Mouse (Mus musculus) embryonic facial prominence, embryonic 15.5 days (tissue): ENCODE results near the gene Ces1a. TPM values are rescaled to one million over a fixed set of nuclear protein-coding genes. Genes with fewer than 3 reads are reported as not detected.

Source experiments
- ATAC-seq: fragments of 200-750 bp; cut with Nextera tagmentation; 2 replicates; pipeline ENCODE4 v1.8.0; 2017; ENCODE audit warnings: low read depth, moderate TSS enrichment; ENCODE audit not compliant: insufficient number of reproducible peaks, low FRiP score, low TSS enrichment
- H3K27ac ChIP-seq: fragments of 300-500 bp; sonication (generic); replicated peaks from 2 replicates; pipeline ENCODE4 v1.5.1; 2015; ENCODE audit warnings: mild to moderate bottlenecking, inconsistent platforms
- H3K27me3 ChIP-seq: fragments of 300-500 bp; sonication (generic); 2 replicates; pipeline ENCODE4 v1.6.1; 2015; ENCODE audit warnings: inconsistent platforms
- H3K36me3 ChIP-seq: fragments of 300-500 bp; sonication (generic); 2 replicates; pipeline ENCODE4 v1.6.1; 2015; ENCODE audit warnings: mild to moderate bottlenecking, inconsistent platforms
- H3K4me1 ChIP-seq: fragments of 300-500 bp; sonication (generic); 2 replicates; pipeline ENCODE4 v1.6.1; 2015; ENCODE audit warnings: inconsistent platforms
- H3K4me2 ChIP-seq: fragments of 300-500 bp; sonication (generic); replicated peaks from 2 replicates; pipeline ENCODE4 v1.6.1; 2015; ENCODE audit warnings: mild to moderate bottlenecking, inconsistent platforms
- H3K4me3 ChIP-seq: fragments of 300-500 bp; sonication (generic); replicated peaks from 2 replicates; pipeline ENCODE4 v1.5.1; 2015; ENCODE audit warnings: mild to moderate bottlenecking, inconsistent platforms
- H3K9ac ChIP-seq: fragments of 300-500 bp; sonication (generic); 2 replicates; pipeline ENCODE4 v1.6.1; 2015; ENCODE audit warnings: inconsistent platforms
- H3K9me3 ChIP-seq: fragments of 300-500 bp; sonication (generic); replicated peaks from 2 replicates; pipeline ENCODE4 v1.6.1; 2016; ENCODE audit warnings: inconsistent platforms
- WGBS: fragments of 180-500 bp; shearing (Covaris S2); methylation state at CpG from one replicate; pipeline ENCODE4 v1.1.7; 2015; 5-methylcytosine and 5-hydroxymethylcytosine counted together
- polyA plus RNA-seq: library from polyadenylated mRNA; unstranded; fragments of >200 nt; fragmentation: Nextera tagmentation; extraction: Ambion mirVana; gene quantifications from 2 replicates; pipeline ENCODE4 v1.2.1, GENCODE M21; 2015

The Ces1a gene
- polyA plus RNA-seq, 1 experiment from 2014 or later = 0.16 TPM

GRCm38 (mm10) chr8:93043083-93043482 is 4.9 kb downstream of the Ces1a start:
- Histone ChIP-seq H3K9ac (no peak overlapping the region), H3K27ac (no peak overlapping the region), H3K4me1 (no peaks in the 10 kb centered on the region), H3K27me3 (no peaks in the 10 kb centered on the region), H3K4me3 (no peak overlapping the region), H3K4me2 (no peak overlapping the region), H3K36me3 (no peaks in the 10 kb centered on the region), H3K9me3 (no peaks in the 10 kb centered on the region)
- ATAC-seq = no peak
- WGBS = 24% methylated on average over 1 of the region's 1 CpGs

DNA sequence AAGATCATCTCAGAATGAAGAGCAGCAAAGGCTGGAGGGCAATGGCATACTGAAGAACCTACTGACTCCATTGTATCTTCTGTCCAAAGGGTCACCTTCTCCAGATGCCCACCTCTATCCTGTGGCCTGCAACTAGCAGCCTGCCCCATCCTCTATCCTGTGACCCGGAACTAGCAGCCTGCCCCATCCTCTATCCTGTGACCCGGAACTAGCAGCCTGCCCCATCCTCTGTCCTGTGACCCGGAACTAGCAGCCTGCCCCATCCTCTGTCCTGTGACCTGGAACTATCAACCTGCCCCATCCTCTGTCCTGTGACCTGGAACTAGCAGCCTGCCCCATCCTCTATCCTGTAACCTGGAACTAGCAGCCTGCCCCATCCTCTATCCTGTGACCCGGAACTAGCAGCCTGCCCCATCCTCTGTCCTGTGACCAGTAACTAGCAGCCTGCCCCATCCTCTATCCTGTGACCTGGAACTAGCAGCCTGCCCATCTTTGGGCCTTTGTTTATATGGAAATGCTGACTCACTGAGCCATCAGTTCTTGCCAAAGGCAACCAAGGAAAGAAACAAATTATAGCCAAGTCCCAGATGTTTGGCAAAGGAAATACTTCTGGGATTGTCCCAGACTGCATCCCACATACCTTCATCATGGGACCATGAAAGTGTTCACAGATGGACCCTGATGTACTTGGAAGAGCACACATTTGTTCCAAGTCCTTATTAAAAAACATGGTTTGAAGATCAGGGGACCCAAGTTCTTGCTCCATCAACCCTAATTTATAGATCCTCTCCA is 7.0 kb downstream of the Ces1a start:
- Histone ChIP-seq H3K4me2 (no peak overlapping the region), H3K4me1 (no peaks in the 10 kb centered on the region), H3K9me3 (no peaks in the 10 kb centered on the region), H3K4me3 (no peak overlapping the region), H3K9ac (no peak overlapping the region), H3K27ac (0 out of 2 replicates have a peak overlapping the region, but pooled peaks have one; percentile 3), H3K27me3 (no peaks in the 10 kb centered on the region), H3K36me3 (no peaks in the 10 kb centered on the region)
- peak; percentile 60; the same call in 1 of the 2 replicates for ATAC-seq
- WGBS = 77% methylated on average over 4 of the region's 4 CpGs

GRCm38 (mm10) chr8:93040256-93040655 is 7.7 kb downstream of the Ces1a start:
- H3K4me3 ChIP-seq = no peak overlapping the region
- 38% methylated on average over 2 of the region's 2 CpGs for WGBS
- no peaks in the 10 kb centered on the region for H3K27me3 ChIP-seq
- H3K4me1 ChIP-seq = no peaks in the 10 kb centered on the region
- H3K27ac ChIP-seq = 0 out of 2 replicates have a peak overlapping the region, but pooled peaks have one; percentile 3
- H3K36me3 ChIP-seq = no peaks in the 10 kb centered on the region
- no peak for ATAC-seq
- no peak overlapping the region for H3K4me2 ChIP-seq
- H3K9ac ChIP-seq = no peak overlapping the region
- no peaks in the 10 kb centered on the region for H3K9me3 ChIP-seq

GRCm38 (mm10) chr8:93038831-93039230 is 9.2 kb downstream of the Ces1a start:
- WGBS = 13% methylated on average over 2 of the region's 2 CpGs
- H3K27ac ChIP-seq = no peak overlapping the region
- H3K36me3 ChIP-seq = no peaks in the 10 kb centered on the region
- no peak overlapping the region for H3K4me2 ChIP-seq
- no peak overlapping the region for H3K9ac ChIP-seq
- no peaks in the 10 kb centered on the region for H3K4me1 ChIP-seq
- no peaks in the 10 kb centered on the region for H3K27me3 ChIP-seq
- no peaks in the 10 kb centered on the region for H3K9me3 ChIP-seq
- no peak for ATAC-seq
- H3K4me3 ChIP-seq = no peak overlapping the region

DNA sequence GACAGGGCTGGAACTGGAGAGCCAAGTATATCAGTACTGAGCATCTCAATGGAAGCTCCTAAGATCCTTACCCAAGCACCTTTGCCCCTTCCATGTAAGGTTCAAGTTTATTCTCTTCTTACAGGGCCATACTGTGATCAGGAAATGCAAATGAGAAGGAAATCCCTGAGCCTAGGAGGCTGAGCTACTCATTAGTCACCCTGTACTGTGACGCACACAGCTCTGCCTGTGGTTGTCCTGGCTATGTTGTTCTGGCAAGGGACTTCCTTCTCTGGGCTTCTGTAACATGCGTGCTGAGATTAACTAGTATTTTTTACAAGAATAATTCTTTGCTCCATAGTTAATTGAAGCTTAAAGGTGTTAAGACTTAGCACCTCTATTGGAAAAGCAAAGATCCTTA is 17.3 kb downstream of the Ces1a start:
- H3K27ac ChIP-seq = no peak overlapping the region
- no peak overlapping the region for H3K9ac ChIP-seq
- H3K36me3 ChIP-seq = no peaks in the 10 kb centered on the region
- H3K9me3 ChIP-seq = no peaks in the 10 kb centered on the region
- H3K4me2 ChIP-seq = no peak overlapping the region
- H3K27me3 ChIP-seq = no peaks in the 10 kb centered on the region
- H3K4me1 ChIP-seq = no peaks in the 10 kb centered on the region
- no peak for ATAC-seq
- 77% methylated on average over 2 of the region's 2 CpGs for WGBS
- H3K4me3 ChIP-seq = no peak overlapping the region

GRCm38 (mm10) chr8:93021738-93022137 is 26.3 kb downstream of the Ces1a start:
- WGBS = 61% methylated on average over 5 of the region's 5 CpGs
- no peaks in the 10 kb centered on the region for H3K36me3 ChIP-seq
- H3K4me1 ChIP-seq = no peaks in the 10 kb centered on the region
- no peak for ATAC-seq
- no peaks in the 10 kb centered on the region for H3K9me3 ChIP-seq
- no peak overlapping the region for H3K4me2 ChIP-seq
- H3K27me3 ChIP-seq = no peaks in the 10 kb centered on the region
- no peak overlapping the region for H3K9ac ChIP-seq
- H3K27ac ChIP-seq = no peak overlapping the region
- H3K4me3 ChIP-seq = no peak overlapping the region

DNA sequence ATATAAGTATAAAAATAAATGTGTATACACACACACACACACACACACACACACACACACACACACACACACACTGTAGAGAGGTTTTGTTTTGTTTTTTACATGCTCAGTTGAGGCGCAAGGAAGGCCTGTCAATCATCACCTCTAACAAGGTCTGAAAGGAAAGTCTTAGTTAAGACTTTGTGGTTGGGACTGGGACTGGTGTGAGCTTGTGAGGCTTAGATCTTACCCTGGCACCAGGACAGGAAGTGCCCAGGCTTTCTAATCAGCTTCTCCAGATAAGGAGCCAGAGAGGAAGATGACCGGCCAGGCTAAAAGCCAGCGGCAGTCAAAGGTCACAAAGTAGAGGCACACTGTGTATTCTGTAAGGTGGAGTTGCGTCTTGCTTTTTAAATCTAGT is 33.7 kb downstream of the Ces1a start:
- Histone ChIP-seq H3K27ac (no peak overlapping the region), H3K4me3 (no peak overlapping the region), H3K9me3 (no peaks in the 10 kb centered on the region), H3K27me3 (no peaks in the 10 kb centered on the region), H3K9ac (no peak overlapping the region), H3K36me3 (no peaks in the 10 kb centered on the region), H3K4me1 (no peaks in the 10 kb centered on the region), H3K4me2 (no peak overlapping the region)
- 66% methylated on average over 4 of the region's 4 CpGs for WGBS
- no peak for ATAC-seq

- Histone ChIP-seq H3K9me3 (no peaks in the 10 kb centered on the region), H3K27me3 (no peaks in the 10 kb centered on the region), H3K4me1 (no peaks in the 10 kb centered on the region), H3K4me3 (no peak overlapping the region), H3K36me3 (no peaks in the 10 kb centered on the region), H3K4me2 (no peak overlapping the region), H3K9ac (no peak overlapping the region), H3K27ac (no peak overlapping the region)
- 73% methylated on average over 6 of the region's 6 CpGs for WGBS
- no peak for ATAC-seq
Observed at GRCm38 (mm10) chr8:93012226-93012625, 35.8 kb downstream of the Ces1a start.

DNA sequence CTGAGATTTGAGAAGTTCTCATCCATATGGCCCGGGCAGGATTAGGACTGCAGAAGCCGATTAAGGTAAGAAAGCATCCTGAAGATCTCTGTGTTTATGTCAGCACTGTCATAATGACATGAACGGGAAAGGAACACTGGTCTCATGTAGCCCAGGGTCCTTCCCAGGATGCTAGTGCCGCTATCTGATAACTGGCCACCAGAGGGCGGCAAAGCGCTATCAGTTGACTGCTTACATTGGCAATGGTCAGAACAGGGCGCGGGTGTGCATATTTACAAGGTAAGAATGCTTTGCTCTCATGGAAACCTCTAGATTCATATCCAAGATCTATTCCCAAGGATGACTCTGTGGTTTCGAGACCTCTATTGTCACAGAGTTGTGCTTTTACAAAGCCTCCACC is 36.6 kb downstream of the Ces1a start:
- H3K9ac ChIP-seq = no peak overlapping the region
- H3K4me1 ChIP-seq = no peaks in the 10 kb centered on the region
- no peak overlapping the region for H3K4me3 ChIP-seq
- no peak for ATAC-seq
- 7% methylated on average over 9 of the region's 9 CpGs for WGBS
- no peaks in the 10 kb centered on the region for H3K36me3 ChIP-seq
- no peak overlapping the region for H3K27ac ChIP-seq
- H3K27me3 ChIP-seq = no peaks in the 10 kb centered on the region
- no peak overlapping the region for H3K4me2 ChIP-seq
- H3K9me3 ChIP-seq = no peaks in the 10 kb centered on the region

DNA sequence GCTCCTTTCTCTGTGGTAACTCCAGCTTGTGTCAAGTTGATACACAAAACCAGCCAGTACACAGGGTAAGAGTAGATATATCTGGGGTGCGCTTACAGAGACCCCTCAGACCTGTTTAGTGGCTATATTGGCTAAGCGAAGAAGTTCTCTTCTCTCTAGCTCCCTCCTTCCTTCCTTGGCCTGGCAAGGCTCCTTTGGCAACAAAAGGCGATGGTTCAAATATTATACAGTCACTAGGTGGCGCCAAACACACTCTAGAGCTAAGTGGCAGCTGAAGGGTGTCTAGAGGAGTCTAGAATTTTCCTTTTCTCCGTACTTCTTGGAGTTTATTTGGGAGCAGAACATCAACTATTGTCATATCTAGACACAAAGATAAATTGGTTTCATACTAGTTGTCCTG is 37.7 kb downstream of the Ces1a start:
- Histone ChIP-seq H3K9me3 (no peaks in the 10 kb centered on the region), H3K4me3 (no peak overlapping the region), H3K27me3 (no peaks in the 10 kb centered on the region), H3K36me3 (no peaks in the 10 kb centered on the region), H3K27ac (no peak overlapping the region), H3K4me2 (no peak overlapping the region), H3K4me1 (no peaks in the 10 kb centered on the region), H3K9ac (no peak overlapping the region)
- ATAC-seq = no peak
- 24% methylated on average over 5 of the region's 5 CpGs for WGBS

DNA sequence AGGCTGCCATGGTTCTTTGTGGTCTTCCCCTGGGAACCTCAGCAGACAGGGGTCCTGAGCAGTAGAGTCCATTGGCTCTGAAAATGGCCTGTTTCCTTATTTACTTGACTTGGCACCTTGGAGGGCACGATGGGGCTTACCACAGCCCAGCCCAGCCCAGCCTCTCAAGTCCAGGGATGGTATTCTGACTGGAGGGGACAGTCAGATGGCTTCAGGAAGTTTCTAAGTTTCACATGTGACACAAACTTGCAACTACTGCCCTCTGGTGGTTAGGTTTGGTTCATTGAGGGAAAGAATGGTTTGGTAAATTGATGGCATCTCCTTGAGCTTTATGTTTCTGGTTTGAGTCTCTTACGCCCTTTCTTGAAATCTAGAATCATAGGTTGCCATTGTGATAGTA is 49.4 kb downstream of the Ces1a start:
- no peak for ATAC-seq
- Histone ChIP-seq H3K27me3 (no peaks in the 10 kb centered on the region; the same call in 1 of the 2 replicates), H3K9ac (no peak overlapping the region), H3K4me2 (no peak overlapping the region), H3K36me3 (no peaks in the 10 kb centered on the region), H3K4me3 (no peak overlapping the region), H3K9me3 (no peaks in the 10 kb centered on the region), H3K27ac (no peak overlapping the region), H3K4me1 (0 out of 2 replicates have a peak, but pooled peaks cover 4% of the 10 kb centered on the region)
- WGBS = 40% methylated on average over 2 of the region's 2 CpGs

DNA sequence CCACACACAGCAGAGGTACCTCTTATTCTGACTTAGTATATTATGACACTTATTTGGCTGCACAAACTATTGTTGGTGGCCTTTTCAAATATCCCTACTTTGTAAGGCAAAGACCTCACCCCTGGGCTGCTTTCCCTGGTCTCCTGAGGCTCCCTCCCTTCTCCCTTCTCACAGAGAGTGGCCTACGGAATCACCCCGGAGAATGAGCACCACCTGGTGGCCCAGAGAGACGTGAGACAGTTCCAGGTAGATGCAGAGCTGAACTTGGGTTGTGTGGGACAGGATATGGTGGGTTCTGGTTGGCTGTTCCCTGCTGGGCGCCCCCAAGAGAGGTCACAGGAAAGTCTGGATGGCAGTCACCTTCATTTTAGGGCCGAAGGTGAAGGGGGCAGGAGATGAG is 51.2 kb downstream of the Ces1a start:
- no peak overlapping the region for H3K4me3 ChIP-seq
- 27% methylated on average over 5 of the region's 5 CpGs for WGBS
- no peak overlapping the region for H3K27ac ChIP-seq
- H3K36me3 ChIP-seq = no peaks in the 10 kb centered on the region
- H3K4me1 ChIP-seq = 0 out of 2 replicates have a peak, but pooled peaks cover 4% of the 10 kb centered on the region
- H3K27me3 ChIP-seq = no peaks in the 10 kb centered on the region; the same call in 1 of the 2 replicates
- no peak overlapping the region for H3K4me2 ChIP-seq
- no peak overlapping the region for H3K9ac ChIP-seq
- ATAC-seq = no peak
- no peaks in the 10 kb centered on the region for H3K9me3 ChIP-seq
